Mouse (Mus musculus) thymus, adult 2 months (tissue): ENCODE data around the gene Adamts3.

Source experiments
- CTCF ChIP-seq: fragments of 200-500 bp; IDR thresholded peaks from 2 replicates; pipeline ENCODE4 v1.5.1; 2012; ENCODE audit warnings: mild to moderate bottlenecking, control low read depth, low read length, moderate library complexity, borderline replicate concordance; ENCODE audit not compliant: control insufficient read depth, poor library complexity, insufficient read depth; ENCODE audit errors: extremely low read depth
- POLR2A ChIP-seq: fragments of 200-500 bp; IDR thresholded peaks from 2 replicates; pipeline ENCODE4 v1.6.1; 2012; ENCODE audit warnings: mild to moderate bottlenecking, low read length, control low read depth, moderate library complexity; ENCODE audit not compliant: control insufficient read depth, poor library complexity, insufficient read depth; ENCODE audit errors: extremely low read depth

DNA sequence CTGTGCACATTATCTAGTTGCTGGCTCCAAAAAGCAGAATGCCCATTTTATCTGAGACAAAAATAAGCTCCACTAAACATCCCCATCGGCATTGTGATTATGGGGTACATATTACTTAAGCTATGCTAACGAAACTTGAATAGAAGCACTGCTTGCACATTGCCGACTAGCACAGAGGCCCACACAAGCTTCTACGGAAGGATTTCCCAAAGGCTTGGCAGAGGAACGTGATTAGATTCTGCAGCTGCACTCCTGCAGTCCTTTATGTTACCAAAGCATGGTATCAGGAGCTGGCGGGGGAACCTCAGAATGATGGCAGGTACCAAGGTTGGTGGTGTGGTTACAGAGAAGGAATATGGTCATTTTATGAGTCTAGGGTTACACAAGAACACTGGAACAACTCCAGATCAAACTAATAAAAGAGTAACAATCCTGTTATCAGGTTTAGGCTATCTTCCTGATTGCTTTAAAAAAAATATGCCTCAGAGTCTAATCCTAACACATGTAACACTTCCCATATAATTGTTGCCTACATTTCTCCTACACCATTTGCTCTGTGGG is 155.6 kb downstream of the Adamts3 start:
- TF ChIP-seq CTCF (no peak), POLR2A (no peak)
